Mouse (Mus musculus) gastrocnemius, adult 2 months (tissue): ENCODE data around the gene Zbtb16. TPM values are rescaled to one million over a fixed set of nuclear protein-coding genes. Genes with fewer than 3 reads are reported as not detected.

Experiments
- DNase-seq: peaks from one replicate; pipeline ENCODE4 v3.0.0; 2022
- H3K27ac ChIP-seq: fragments of 200-600 bp; 2 replicates; pipeline ENCODE4 v1.8.1; 2022; ENCODE audit warnings: mild to moderate bottlenecking
- H3K4me3 ChIP-seq: fragments of 200-600 bp; 2 replicates; pipeline ENCODE4 v1.8.1; 2022; ENCODE audit warnings: mild to moderate bottlenecking, moderate library complexity
- CTCF ChIP-seq: fragments of 200-600 bp; IDR thresholded peaks from 2 replicates; pipeline ENCODE4 v1.8.1; 2022; ENCODE audit warnings: antibody characterized with exemption, mild to moderate bottlenecking, moderate library complexity
- intact Hi-C: fragments of 180-260 bp; cut with DNase I; formaldehyde crosslinking; loops from one replicate; pipeline ENCODE4 v1.15.1; 2025
- total RNA-seq, 2 experiments: library from RNA; stranded (reverse); gene quantifications; 2 replicates each; pipeline ENCODE4 v1.2.3; 2021

The Zbtb16 gene
- total RNA-seq, 2 experiments from 2014 or later: 163 to 166 TPM

DNA sequence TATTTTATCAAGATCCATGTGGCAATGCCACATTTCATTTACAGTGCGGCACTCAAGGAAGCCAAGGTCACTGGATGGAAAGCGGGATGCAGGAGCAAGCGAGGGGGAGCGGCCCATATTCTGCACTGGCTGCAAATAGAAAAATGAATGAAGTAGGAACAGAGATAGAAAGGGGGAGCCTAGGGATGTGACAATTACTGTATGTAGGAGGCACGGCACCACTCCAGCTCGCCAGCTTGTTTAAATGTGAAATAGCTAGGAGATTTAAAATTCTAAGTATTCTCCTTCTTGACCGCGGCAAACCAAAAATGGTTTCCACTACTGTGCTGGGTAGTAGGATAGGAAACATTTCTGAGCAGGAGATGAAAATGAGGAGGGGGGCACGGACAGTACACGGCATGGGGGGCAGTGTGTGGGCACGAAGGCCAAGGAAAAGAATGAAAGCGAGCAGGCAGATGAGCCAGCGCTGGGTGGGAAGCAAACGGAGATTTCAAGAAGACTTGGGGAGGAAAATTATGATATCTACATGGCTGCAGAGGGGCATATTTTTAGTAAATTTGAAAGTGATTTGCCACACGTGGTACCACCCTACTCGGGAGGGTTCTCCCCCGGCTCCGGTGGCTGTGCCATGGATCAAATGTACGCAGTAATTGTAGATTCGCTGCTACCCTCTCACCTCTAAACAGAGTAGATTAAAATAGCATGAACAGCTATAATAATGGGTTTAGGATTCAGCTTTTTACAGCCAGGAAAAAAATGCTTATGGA lies 68.2 kb downstream of the Zbtb16 start:
- no peak for TF ChIP-seq CTCF
- peak overlapping the region; percentile 83 for H3K27ac ChIP-seq
- H3K4me3 ChIP-seq: no peak overlapping the region
- no peak for DNase-seq
- intact Hi-C loops: no loop called here

DNA sequence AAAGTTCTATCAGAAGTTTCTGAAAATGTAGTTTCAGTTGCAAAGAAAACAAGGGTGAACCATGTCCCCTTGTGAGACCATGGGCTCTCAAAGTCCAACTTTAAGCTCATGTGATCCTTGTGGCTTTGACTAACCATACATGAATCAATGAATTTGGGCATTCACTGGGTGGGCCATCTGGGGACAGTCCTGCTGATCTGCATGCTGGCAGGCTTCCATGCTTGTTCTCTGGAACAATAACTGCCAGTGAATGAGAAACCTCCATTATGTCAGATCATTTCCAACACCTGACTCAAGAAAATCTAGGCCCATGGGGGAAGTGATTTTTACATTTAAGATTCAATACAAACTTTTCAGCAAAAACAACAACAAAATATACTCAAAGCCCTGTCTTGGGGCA lies 70.1 kb downstream of the Zbtb16 start:
- DNase-seq: no peak
- intact Hi-C loops: no loop called here
- Histone ChIP-seq H3K27ac (peak overlapping the region; percentile 75), H3K4me3 (no peak overlapping the region)
- no peak for TF ChIP-seq CTCF

DNA sequence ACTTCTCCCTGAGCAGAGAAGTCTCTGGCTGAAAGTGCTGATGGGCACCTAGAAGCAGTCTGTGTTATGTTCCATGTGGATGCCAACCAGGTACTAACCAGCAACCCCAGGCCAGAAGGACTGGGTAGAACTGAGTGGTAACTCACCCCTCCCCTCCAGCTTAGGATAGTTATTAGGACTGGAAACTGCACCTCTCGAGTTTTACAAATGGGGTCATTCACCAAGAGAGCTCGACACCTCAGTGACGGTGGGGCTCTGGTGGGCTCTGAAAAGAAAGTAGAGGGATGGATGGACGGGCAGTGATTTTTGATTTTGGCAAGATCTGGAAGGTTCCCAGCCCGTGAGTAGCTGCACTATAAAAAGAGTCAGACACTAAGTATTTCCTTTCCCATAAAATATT lies 71.7 kb downstream of the Zbtb16 start:
- H3K27ac ChIP-seq: peak overlapping the region; percentile 75
- TF ChIP-seq CTCF: no peak
- DNase-seq: no peak
- intact Hi-C loops: no loop called here
- H3K4me3 ChIP-seq: no peak overlapping the region

DNA sequence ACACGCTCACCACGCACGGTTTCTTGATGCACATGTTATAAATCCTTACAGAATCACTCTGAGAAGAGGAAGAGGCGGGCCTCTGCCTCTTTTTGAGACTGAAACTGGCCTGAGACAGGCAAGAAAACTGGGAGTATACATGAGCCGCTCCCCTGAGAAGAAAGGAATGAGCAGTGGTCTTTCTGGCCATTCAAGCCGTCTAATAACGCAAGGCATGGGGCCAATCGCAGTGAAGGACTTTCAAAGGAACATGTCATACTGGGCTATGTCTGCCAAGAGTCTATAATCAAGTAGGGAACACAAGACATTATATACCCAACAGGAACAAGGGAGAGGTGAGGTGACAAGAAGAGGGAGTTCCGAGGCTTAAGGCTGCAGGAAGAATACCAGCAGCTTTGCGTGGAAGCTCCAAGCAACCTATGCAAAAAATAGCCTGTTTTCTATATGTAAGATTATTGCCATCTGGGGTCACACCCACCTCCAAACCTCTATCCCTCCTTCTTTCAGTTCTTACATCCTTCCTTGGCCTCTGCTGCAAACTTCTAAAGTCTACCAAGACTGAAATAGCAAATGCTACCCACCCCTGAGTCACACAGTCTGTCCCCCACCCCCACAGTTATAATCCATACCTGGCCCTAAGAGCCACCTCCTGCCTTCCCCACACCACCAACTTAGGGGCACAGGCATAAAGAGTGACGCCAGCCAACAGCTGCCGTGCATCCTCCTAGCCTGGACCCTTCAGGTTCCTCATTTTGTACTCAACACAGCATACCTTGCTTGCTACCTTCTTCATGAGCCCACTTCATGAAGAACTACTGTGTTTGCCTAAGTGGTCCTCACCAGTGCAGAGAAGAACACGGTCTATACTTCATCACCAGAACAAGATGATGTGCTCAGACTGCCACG lies 74.0 kb downstream of the Zbtb16 start:
- no peak for DNase-seq
- Histone ChIP-seq H3K27ac (peak overlapping the region; percentile 75), H3K4me3 (peak overlapping the region; percentile 29; the same call in 1 of the 2 replicates)
- intact Hi-C loops: no loop called here
- no peak for TF ChIP-seq CTCF

DNA sequence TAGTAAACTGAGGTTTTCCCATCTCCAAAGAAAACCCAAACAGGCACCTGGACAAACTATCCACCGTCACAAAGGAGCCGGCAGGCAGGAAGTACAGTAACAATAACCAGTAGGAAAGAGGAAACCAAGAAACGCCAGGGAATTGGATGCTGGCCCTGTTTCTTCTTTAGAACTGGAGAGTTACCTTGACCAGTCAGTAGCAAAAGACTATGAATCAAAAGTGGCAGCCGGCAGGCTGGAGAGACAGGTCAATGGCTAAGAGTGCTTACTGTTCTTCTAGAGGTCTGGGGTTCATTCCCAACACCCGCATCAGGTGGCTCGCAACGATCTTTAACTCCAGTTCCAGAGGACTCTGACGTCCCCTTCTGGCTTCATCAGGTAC lies 74.9 kb downstream of the Zbtb16 start:
- Histone ChIP-seq H3K27ac (peak overlapping the region; percentile 75), H3K4me3 (peak overlapping the region; percentile 36)
- intact Hi-C loops: no loop called here
- no peak for TF ChIP-seq CTCF
- DNase-seq: peak; percentile 52

DNA sequence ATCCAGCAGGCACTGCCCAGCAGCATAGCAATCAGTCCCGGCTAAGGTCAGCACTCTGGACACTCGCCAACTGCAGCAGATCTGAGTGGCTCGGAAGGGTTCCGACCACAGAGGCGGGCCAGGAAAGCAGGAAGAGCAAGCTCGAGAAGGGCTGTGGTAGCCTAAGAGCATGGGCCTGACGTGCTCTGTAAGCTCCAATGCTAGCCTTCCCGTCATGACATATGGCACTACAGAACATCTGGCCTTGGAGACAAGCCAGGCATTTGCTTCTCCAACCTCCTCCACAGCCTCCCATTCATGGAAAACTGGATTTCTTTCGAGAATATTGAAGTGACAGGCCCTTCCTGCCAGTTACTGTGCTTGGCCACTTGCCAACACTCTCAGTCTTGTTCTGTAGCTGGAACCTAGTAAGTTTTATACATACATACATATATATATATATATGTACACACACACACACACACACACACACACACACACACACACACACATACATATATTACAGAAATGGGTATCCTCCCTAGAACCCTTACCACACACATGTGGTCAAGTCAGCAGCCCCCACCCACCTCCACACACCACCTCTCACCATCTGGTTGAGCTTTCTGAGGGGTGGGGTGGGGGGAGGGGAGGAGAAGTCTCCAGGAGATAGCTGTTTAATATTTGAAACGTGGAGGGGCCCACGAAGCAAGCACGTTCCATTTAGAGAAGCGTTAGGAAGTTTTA lies 75.4 kb downstream of the Zbtb16 start:
- Histone ChIP-seq H3K27ac (peak overlapping the region; percentile 75), H3K4me3 (peak overlapping the region; percentile 36)
- intact Hi-C loops: no loop called here
- no peak for TF ChIP-seq CTCF
- DNase-seq: peak; percentile 83

DNA sequence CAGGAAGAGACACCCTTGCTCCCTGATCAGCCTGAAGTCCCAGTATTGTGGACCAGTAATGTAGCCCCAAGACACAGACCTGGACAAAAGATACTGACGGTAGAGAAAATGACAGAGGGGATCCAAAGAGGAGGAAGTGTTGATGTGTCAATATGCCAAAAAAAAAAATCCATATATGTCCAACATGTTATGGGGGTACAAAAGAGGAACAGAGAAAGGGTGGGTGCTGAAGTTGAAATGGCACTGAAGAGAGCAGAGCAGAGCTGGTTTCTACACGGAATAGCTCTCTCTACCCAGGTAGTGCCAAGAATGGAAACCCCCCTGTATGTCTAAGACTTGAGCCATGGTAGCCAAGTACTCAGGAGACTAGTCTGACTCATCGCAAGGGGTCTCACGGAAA lies 76.9 kb downstream of the Zbtb16 start:
- peak overlapping the region; percentile 75 for H3K27ac ChIP-seq
- no peak for DNase-seq
- H3K4me3 ChIP-seq: no peak overlapping the region
- no peak for TF ChIP-seq CTCF
- intact Hi-C loops: no loop called here

DNA sequence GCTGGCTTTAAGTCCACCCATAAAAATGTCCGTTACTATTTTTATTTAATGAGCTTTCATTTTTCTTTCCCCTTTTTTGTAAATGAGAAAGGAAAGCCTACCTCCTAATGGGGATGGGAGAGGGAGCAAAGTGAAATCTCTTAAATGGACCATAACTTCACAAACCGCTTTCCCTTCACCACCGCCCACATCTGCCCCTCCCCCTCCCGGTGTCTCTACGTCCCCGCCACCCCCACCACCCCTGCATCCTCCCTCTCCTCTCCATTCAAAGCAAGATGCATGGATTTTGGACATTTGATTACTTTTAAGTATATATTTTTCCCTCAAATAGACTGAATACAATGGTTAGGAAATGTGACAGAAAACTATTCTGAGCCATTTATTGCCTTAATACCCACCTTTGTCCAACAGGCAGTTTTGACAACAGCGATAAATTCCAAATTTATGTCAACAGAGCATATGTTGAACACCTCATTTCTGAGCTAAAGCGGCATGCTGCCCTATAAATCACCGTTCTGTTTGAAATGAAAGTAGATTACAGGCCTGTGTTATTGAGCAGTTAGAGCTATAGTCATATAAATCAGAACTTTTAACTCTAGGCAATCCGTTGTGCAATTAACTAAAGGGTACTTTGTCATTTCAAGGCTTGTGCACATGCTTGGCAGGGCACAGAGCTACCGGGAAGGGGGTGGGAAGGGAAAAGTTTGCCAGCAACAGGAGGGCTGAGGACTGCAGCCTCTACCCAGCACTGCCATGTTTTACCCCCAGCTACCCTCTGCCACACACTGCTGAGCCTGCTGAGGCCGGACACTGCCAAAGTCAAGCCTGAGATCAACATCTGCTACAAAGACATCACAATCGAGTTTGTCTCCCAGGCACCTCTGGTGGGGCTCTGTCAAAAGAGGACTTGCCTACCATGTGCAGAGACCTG lies 78.1 kb downstream of the Zbtb16 start:
- intact Hi-C loops: no loop called here
- DNase-seq: no peak
- Histone ChIP-seq H3K27ac (peak overlapping the region; percentile 75), H3K4me3 (no peak overlapping the region)
- no peak for TF ChIP-seq CTCF

DNA sequence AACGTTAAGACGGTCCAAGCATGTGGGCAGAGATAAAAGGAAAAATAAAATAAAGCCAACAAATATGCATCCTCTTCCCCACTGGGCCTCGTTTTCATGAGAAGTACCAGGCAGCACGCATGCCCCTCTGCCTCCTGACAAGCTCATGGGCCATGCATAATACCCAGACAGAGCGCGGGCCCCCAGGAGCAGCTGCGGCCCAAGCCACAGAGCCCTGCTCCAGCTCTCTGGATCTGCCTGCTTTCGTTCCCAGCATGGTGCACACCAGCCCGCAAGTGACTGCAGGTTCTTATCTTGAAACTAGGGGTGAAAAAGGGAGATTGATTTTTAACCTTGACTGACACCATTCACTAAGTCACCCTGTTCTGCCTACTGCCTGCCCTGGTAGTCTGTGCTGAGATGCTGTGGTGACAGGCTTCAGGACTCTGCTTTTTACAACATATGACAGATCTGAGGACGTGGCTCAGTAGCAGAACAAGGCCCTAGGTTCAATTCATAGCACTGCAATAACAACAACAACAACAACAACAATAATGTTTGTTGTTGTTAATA lies 79.7 kb downstream of the Zbtb16 start:
- Histone ChIP-seq H3K4me3 (no peak overlapping the region), H3K27ac (peak overlapping the region; percentile 75)
- intact Hi-C loops: no loop called here
- DNase-seq: no peak
- no peak for TF ChIP-seq CTCF

DNA sequence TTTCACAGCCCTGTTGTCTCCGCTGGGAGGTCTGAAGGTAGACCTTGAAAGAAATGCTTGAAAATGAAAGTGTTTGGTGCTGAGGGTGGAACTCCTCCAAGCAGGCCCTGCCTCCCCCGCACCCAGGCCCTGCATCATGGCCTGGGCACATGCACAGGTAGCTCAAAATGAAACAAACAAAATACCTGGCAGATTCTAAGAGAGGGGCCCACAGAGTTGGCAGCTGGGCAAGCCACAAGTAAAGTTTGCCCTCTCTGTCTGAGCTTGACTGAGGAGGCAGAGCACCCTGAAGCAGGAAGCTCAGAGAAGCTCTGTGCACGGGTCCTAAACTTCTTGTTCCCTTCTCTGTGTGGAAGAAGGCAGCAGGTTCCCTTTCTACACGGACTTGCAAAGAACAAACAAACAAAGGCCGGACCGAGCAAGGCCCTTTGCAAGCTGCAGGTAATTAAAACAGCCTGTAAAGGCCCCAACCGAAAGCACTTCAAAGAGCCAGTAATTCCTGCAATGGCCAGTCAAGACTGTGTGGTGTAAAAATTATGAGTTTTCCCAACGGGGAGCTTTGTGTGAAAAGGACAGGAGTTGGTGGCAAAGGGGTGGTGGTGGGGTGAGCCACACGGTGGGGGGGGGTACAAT lies 80.5 kb downstream of the Zbtb16 start:
- Histone ChIP-seq H3K4me3 (no peak overlapping the region), H3K27ac (peak overlapping the region; percentile 72)
- DNase-seq: no peak
- TF ChIP-seq CTCF: no peak
- intact Hi-C loops: no loop called here

DNA sequence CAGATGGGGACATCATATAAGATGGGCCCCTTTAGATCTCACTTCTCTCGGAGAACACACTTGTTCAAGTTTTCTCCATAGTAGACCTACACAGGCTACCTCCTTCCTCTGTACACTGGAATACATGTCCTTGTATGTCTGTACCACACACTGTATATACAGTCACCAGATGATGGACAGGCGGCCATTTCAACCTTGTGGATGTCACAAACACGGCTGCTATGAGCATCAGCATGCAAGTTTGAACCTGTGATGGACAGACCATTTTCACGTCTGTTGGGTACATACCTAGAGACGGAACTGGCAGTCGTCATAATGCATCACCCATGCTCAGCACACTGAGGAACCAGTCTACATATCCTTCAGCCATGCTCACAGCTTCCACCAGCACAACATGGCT lies 81.6 kb downstream of the Zbtb16 start:
- no peak for DNase-seq
- intact Hi-C loops: no loop called here
- peak overlapping the region; percentile 72 for H3K27ac ChIP-seq
- no peak for TF ChIP-seq CTCF
- no peak overlapping the region for H3K4me3 ChIP-seq
